In genomic region chr8:124833430-124834205, GRCm38 (mm10) we compare ENCODE assay signal across 10 mouse cellular contexts. TPM values are rescaled to one million over a fixed set of nuclear protein-coding genes. Genes with fewer than 3 reads are reported as not detected.
DNase-seq lines count a peak whose midpoint lies in the region; ATAC-seq and TF ChIP-seq lines count a peak whose summit lies in the region.
"Had no signal": no experiment of that assay in that cellular context is flagged by ENCODE, and none has a peak within 500 bp of the region (broad histone marks: within the 10 kb centered on the region; RNA-seq: fewer than 3 reads in every experiment).

No protein-coding gene starts in this region.

- TF ChIP-seq POLR2A in ES-Bruce4 (IDR thresholded peaks at IDR 0.05; ENCODE audit: insufficient read depth, low read length), result no peak

- H3K4me3 ChIP-seq in gastrocnemius, adult 2 months, result peak overlapping the region; percentile 3
- peak overlapping the region; percentile 43 for H3K4me3 ChIP-seq in ES-Bruce4 (ENCODE audit: low read depth, low read length)
- H3K4me3 ChIP-seq in limb, embryonic 11.5 days (ENCODE audit: low read depth, low read length), result no peak overlapping the region
- no peak overlapping the region for H3K4me3 ChIP-seq in midbrain, embryonic 15.5 days

- no peaks in the 10 kb centered on the region for H3K27me3 ChIP-seq in ES-Bruce4 (ENCODE audit: control insufficient read depth, insufficient read depth, low read length, poor library complexity, severe bottlenecking)
- no peaks in the 10 kb centered on the region for H3K27me3 ChIP-seq in limb, embryonic 11.5 days (ENCODE audit: control insufficient read depth, insufficient read depth, low read length)
- no peaks in the 10 kb centered on the region for H3K27me3 ChIP-seq in midbrain, embryonic 15.5 days (replicated peaks)

- WGBS in limb, embryonic 11.5 days, result 39% methylated on average over 15 of the region's 15 CpGs
- WGBS in midbrain, embryonic 15.5 days, result 46% methylated on average over 15 of the region's 15 CpGs

- DNase-seq in gastrocnemius, adult 2 months, result no peak
- DNase-seq in gastrocnemius, postnatal 14 days, result no peak
- DNase-seq in heart, adult 9 months (ENCODE audit: low spot score in 2 of 2), result peak; percentile 42 to 46
- no peak for DNase-seq in limb, embryonic 11.5 days (ENCODE audit: low spot score)
- no peak for DNase-seq in B cell, adult 2 months
- DNase-seq in urinary bladder, adult 2 months (ENCODE audit: low spot score), result no peak
- DNase-seq: cerebellum, adult 9-10 months had no signal

- no peak overlapping the region; the same call in 1 of the 2 replicates for H3K27ac ChIP-seq in gastrocnemius, adult 2 months
- no peak overlapping the region for H3K27ac ChIP-seq in ES-Bruce4 (ENCODE audit: insufficient read depth, low read length)
- no peak overlapping the region; the same call in 1 of the 2 replicates for H3K27ac ChIP-seq in limb, embryonic 11.5 days (replicated peaks; ENCODE audit: low read depth, low read length)
- H3K27ac ChIP-seq in midbrain, embryonic 15.5 days, result no peak overlapping the region

- TF ChIP-seq EP300 in ES-Bruce4 (IDR thresholded peaks at IDR 0.05; ENCODE audit: insufficient read depth, low read depth, low read length), result no peak

- intact Hi-C loops in gastrocnemius, adult 2 months (cut with DNase I), result no loop called here
- intact Hi-C loops in gastrocnemius, postnatal 14 days (cut with DNase I; ENCODE audit: low total_unique reads), result no loop called here

- H3K4me2 ChIP-seq in limb, embryonic 11.5 days (ENCODE audit: low read depth, severe bottlenecking), result peak overlapping the region; percentile 25; the same call in 1 of the 2 replicates
- no peak overlapping the region for H3K4me2 ChIP-seq in midbrain, embryonic 15.5 days

- no peaks in the 10 kb centered on the region for H3K4me1 ChIP-seq in ES-Bruce4 (ENCODE audit: control insufficient read depth, insufficient read depth, low read length)
- H3K4me1 ChIP-seq in limb, embryonic 11.5 days (ENCODE audit: control insufficient read depth, insufficient read depth, low read length), result 0 out of 2 replicates have a peak, but pooled peaks cover 4% of the 10 kb centered on the region
- H3K4me1 ChIP-seq in midbrain, embryonic 15.5 days, result no peaks in the 10 kb centered on the region

- TF ChIP-seq CTCF in gastrocnemius, adult 2 months (IDR thresholded peaks at IDR 0.05), result no peak
- TF ChIP-seq CTCF in ES-Bruce4 (IDR thresholded peaks at IDR 0.05; ENCODE audit: low read depth, low read length), result no peak

- H3K9me3 ChIP-seq in ES-Bruce4 (replicated peaks; ENCODE audit: control insufficient read depth, insufficient read depth, low read length, poor library complexity, severe bottlenecking), result no peaks in the 10 kb centered on the region
- no peaks in the 10 kb centered on the region for H3K9me3 ChIP-seq in limb, embryonic 11.5 days (ENCODE audit: control insufficient read depth, low read length)
- H3K9me3 ChIP-seq in midbrain, embryonic 15.5 days, result no peaks in the 10 kb centered on the region

- ATAC-seq in limb, embryonic 11.5 days (ENCODE audit: insufficient number of reproducible peaks, low FRiP score, low TSS enrichment, low read depth), result no peak
- ATAC-seq in midbrain, embryonic 15.5 days (replicated peaks), result no peak

- H3K36me3 ChIP-seq in ES-Bruce4 (ENCODE audit: control insufficient read depth, insufficient read depth, low read length, poor library complexity, severe bottlenecking), result peaks cover 5% of the 10 kb centered on the region; the same call in 1 of the 2 replicates
- H3K36me3 ChIP-seq in limb, embryonic 11.5 days (ENCODE audit: control insufficient read depth, insufficient read depth, low read length), result peaks cover 7% of the 10 kb centered on the region; the same call in 1 of the 2 replicates
- H3K36me3 ChIP-seq in midbrain, embryonic 15.5 days (replicated peaks), result peaks cover 16% of the 10 kb centered on the region; the same call in 1 of the 2 replicates

- peak overlapping the region; percentile 33; the same call in 1 of the 2 replicates for H3K9ac ChIP-seq in ES-Bruce4 (ENCODE audit: low read depth, poor library complexity, severe bottlenecking)
- H3K9ac ChIP-seq in limb, embryonic 11.5 days (ENCODE audit: low read length), result no peak overlapping the region
- no peak overlapping the region for H3K9ac ChIP-seq in midbrain, embryonic 15.5 days

RNA-seq across cellular contexts. Expression of gene Gnpat, which starts 29.2 kb away (rescaled TPM):
- 100 to 1,000 TPM; 157 to 173 TPM for total RNA-seq in gastrocnemius, adult 2 months (2021)
- total RNA-seq in gastrocnemius, postnatal 14 days (2021), result 100 to 1,000 TPM in 1 of 2 experiments, 10 to 100 TPM in 1; 98.0 to 105 TPM
- 96.0 and 113 TPM in 2 replicates for polyA plus RNA-seq in ES-Bruce4 (2011; ENCODE audit: insufficient read depth, insufficient read length, low read depth, missing spikeins)
- polyA plus RNA-seq in limb, embryonic 11.5 days (2014; fragmentation: Nextera tagmentation; extraction: Ambion mirVana), result 121 and 128 TPM in 2 replicates
- polyA plus RNA-seq in urinary bladder, adult 2 months (2012; rRNA removed), result 91.4 and 95.2 TPM in 2 replicates
- polyA plus RNA-seq in midbrain, embryonic 15.5 days (2015; fragmentation: Nextera tagmentation; extraction: Ambion mirVana), result 77.5 and 83.9 TPM in 2 replicates

RNA-seq across cellular contexts. Expression of gene 2810004N23Rik, which starts 29.3 kb away (rescaled TPM):
- total RNA-seq in gastrocnemius, adult 2 months (2021), result 10 to 100 TPM; 29.7 to 34.0 TPM
- total RNA-seq in gastrocnemius, postnatal 14 days (2021), result 10 to 100 TPM; 25.1 to 30.6 TPM
- 93.0 and 93.6 TPM in 2 replicates for polyA plus RNA-seq in ES-Bruce4 (2011; ENCODE audit: insufficient read depth, insufficient read length, low read depth, missing spikeins)
- 58.4 and 58.9 TPM in 2 replicates for polyA plus RNA-seq in limb, embryonic 11.5 days (2014; fragmentation: Nextera tagmentation; extraction: Ambion mirVana)
- polyA plus RNA-seq in urinary bladder, adult 2 months (2012; rRNA removed), result 23.5 and 25.7 TPM in 2 replicates
- polyA plus RNA-seq in midbrain, embryonic 15.5 days (2015; fragmentation: Nextera tagmentation; extraction: Ambion mirVana), result 27.4 and 28.3 TPM in 2 replicates

RNA-seq across cellular contexts. Expression of gene Trim67, which starts 40.7 kb away (rescaled TPM):
- under 1 TPM; 0.06 to 0.10 TPM for total RNA-seq in gastrocnemius, adult 2 months (2021)
- under 1 TPM; 0.07 to 0.18 TPM for total RNA-seq in gastrocnemius, postnatal 14 days (2021)
- 9.1 and 9.4 TPM in 2 replicates for polyA plus RNA-seq in ES-Bruce4 (2011; ENCODE audit: insufficient read depth, insufficient read length, low read depth, missing spikeins)
- polyA plus RNA-seq in limb, embryonic 11.5 days (2014; fragmentation: Nextera tagmentation; extraction: Ambion mirVana), result 0.01 TPM in 1 of 2 replicates, not detected in the other
- polyA plus RNA-seq in urinary bladder, adult 2 months (2012; rRNA removed), result 0.08 and 0.10 TPM in 2 replicates
- 29.2 and 30.8 TPM in 2 replicates for polyA plus RNA-seq in midbrain, embryonic 15.5 days (2015; fragmentation: Nextera tagmentation; extraction: Ambion mirVana)
- polyA plus RNA-seq: C2C12 had no signal

Comparison
In these comparisons a context has a peak if more than half of its experiments do, and no peak if none do; other contexts are left out.
1. DNase-seq: peak in heart, adult 9 months (2 of 2); none in gastrocnemius, adult 2 months (single experiment), gastrocnemius, postnatal 14 days (single experiment), limb, embryonic 11.5 days (single experiment), B cell, adult 2 months (0 of 2) and urinary bladder, adult 2 months (single experiment).
2. H3K4me3 ChIP-seq: peak in gastrocnemius, adult 2 months (single experiment) and ES-Bruce4 (single experiment); none in limb, embryonic 11.5 days (single experiment) and midbrain, embryonic 15.5 days (single experiment).